Mouse (Mus musculus): ENCODE measurements around the gene Phf13.

Gene Phf13

DNA sequence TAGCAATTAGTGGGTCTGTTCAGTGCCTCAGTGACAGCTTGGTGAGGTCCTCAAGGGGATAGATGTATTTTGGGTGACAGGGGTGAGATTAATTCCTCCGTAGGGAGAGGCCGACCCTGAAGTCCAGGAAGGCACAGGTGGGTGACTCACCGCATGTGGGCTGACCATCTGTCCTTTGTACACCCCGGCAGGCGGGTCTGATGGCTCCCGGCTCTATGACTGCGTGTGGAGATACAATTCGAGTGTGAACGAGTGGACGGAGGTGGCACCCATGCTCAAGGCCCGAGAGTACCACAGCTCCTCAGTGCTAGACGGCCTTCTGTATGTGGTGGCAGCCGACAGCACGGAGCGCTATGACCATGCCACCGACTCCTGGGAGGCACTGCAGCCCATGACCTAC lies 16.1 kb upstream of the Phf13 start:
- no peak for DNase-seq

DNA sequence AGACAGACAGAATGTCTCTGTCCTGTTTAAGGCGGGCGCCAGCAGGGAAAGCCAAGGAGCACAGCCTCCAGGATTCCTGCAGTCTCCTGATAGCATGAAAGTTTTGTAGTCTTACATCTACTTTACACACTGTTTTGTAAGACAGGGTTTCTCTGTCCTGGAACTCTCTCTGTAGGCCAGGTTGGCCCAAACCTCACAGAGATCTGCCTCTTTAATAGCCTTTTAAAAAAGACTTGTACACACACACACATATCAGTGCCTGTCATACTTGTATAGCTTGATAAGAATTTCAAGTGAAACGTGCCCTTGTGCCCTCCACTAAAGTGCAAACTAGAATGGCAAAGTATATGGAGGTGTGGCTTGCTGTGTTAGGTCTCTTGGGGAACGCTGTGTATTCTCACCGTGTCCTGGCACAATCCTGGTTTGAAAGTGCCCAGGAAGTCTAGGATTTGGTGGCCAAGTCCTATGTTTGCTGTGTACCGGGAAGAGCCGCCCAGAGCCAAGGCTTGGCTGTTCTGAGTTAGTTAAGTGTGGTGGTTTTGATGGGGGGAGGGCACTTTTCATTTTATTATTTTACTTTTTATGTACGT lies 15.2 kb upstream of the Phf13 start:
- DNase-seq, result no peak

- peak; percentile 15 to 54 for DNase-seq
Measured at GRCm38 (mm10) chr4:152010707-152011134, 14.7 kb upstream of the Phf13 start.

DNA sequence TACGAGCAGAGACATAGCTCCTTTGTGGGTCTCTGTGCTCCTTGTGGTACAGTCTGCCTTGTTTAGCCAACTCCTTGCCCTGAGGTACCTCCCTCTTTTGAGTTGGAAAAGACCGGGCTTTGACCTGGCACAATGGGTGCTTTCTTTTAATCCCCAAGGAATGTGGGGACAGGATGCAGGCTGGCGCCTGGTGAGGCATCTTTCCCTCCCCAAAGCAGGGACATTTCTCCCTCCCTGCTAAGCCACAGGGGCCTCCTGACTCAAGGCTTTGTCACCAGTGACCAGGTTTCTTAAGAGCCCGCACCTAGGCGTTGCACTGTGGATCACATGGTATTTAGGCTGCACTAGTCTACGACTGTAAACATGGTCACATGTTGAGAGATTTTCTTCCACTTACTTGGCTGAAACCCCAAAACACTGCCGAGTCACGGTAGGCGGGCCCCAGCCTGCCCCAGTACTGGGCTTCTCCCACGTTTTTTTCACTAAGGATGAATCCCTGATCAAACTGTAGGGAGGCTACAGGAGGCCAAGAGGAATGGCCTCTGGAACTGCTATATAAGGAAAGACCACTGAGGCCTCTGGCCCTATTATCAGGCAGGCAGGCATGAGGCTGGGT lies 14.1 kb upstream of the Phf13 start:
- DNase-seq, result peak; percentile 52 to 81

GRCm38 (mm10) chr4:152009076-152010051 lies 13.3 kb upstream of the Phf13 start:
- peak; percentile 56 to 79 for DNase-seq

GRCm38 (mm10) chr4:152008622-152009075 lies 12.6 kb upstream of the Phf13 start, which contains the start of gene Klhl21:
Gene Klhl21 (plus strand): TSS chr4:152008803.
- DNase-seq, result peak; percentile 95 to 97

DNA sequence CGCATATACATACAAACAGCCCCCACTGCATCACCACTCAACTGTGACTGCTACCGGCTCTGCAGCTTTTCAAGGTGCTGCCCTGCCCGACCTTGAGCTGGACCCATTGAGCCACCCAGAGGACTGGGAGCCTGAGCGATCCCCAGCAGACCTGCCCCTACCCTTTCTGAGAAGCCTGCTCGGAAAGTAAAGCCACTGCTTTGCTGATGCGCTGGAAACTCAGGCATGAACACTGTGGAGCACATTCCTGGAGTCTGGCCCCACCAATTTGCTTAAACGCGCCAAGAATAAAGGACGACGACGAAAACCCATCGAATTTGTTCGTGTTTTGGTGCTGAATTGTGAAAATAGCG lies 12.1 kb upstream of the Phf13 start:
- peak; percentile 39 to 80 for DNase-seq

GRCm38 (mm10) chr4:152007481-152008147 lies 11.6 kb upstream of the Phf13 start:
- DNase-seq, result peak; percentile 56 to 85

- no peak for DNase-seq
Measured at GRCm38 (mm10) chr4:152006812-152007211, 10.8 kb upstream of the Phf13 start.

GRCm38 (mm10) chr4:152006137-152006536 lies 10.1 kb upstream of the Phf13 start:
- DNase-seq, result peak in 1 of 2 experiments; percentile 40

- DNase-seq, result no peak
Measured at GRCm38 (mm10) chr4:152002063-152002462, 6.0 kb upstream of the Phf13 start.

GRCm38 (mm10) chr4:152001335-152001734 lies 5.3 kb upstream of the Phf13 start:
- no peak for DNase-seq

GRCm38 (mm10) chr4:152000906-152001305 lies 4.8 kb upstream of the Phf13 start:
- no peak for DNase-seq

DNA sequence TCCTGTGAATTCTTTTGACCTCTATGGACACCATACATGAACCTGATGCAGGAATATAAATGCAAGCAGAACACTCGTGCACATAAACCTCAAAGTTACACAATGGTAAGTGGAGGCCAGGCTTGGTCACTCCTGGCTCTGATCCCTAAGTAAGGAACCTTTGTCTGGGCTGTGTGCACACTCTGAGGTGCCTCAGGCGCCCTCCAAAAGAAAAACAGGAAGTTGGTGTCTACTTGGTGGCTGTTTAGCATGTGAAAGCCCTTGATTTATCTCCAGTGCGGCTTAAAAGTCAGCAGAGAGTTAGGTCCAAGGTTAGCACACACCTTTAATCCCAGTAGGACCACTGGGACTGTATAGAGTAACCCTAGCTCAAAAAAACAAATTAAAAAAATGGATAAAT lies 3.4 kb upstream of the Phf13 start:
- DNase-seq, result no peak

DNA sequence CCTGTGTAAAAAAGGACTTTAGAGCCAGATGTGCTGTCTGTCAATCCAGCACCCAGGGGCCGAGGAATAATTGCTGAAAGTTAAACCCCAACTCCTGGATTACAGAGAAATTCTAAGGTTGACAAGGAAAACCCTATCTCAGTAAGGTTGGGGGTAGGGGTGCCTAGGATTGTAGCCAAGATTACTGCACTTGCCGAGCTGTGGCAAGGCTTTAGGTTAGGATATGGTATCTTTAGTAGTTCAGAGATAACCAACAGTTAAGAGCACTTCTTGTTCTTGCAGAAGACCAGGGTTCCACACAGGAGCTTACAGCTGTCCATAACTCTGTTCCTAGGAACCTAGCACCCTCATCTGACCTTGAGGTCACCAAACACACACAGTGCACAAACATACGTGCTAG lies 1.6 kb upstream of the Phf13 start:
- no peak for DNase-seq

DNA sequence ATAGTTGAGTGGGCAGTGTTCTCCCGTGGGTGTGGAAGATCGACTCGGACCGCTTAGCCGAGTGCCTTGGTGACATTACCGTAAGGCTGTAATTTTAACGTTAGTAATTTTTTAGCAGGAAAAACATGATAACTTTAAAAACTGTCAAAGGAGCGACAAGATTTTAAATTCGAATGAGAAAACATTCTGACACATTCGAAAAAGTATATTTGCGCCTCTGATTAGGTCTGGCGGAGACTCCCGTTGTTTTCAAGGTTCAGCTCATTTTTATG lies 829 bp upstream of the Phf13 start:
- no peak for DNase-seq

GRCm38 (mm10) chr4:151995371-151996172 lies 486 bp downstream of the Phf13 start:
- peak; percentile 38 to 67 for DNase-seq

- DNase-seq, result peak; percentile 42 to 74
Measured at GRCm38 (mm10) chr4:151994228-151995171, 1.6 kb downstream of the Phf13 start.

- no peak for DNase-seq
Measured at GRCm38 (mm10) chr4:151993035-151993434, 3.0 kb downstream of the Phf13 start.

GRCm38 (mm10) chr4:151992091-151992490 lies 4.0 kb downstream of the Phf13 start:
- no peak for DNase-seq

DNA sequence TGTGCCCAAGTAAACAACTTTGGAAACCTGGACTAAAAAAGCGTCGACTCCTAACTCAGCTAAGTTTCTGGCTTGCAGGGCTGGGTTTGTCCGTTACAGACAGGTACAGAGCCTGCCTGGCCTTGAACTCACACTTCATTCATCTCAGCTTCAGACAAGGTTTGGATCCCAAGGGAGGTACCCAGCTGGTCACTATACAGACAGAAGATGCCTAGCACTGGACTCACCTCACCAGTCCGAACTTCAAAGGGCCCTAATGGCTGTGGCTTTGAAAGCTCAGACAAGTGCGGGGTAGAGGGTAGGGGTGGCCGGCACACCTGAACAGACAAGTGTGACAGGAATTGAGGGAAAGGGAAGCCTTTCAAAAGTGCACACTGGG lies 7.0 kb downstream of the Phf13 start:
- DNase-seq, result no peak

Data from kidney, postnatal 25 days (tissue).